Mouse (Mus musculus) kidney, embryonic 14.5 days (tissue): ENCODE results near the gene Fbxo22. TPM values are rescaled to one million over a fixed set of nuclear protein-coding genes. Genes with fewer than 3 reads are reported as not detected.

Experiments used
- ATAC-seq: fragments of 200-750 bp; cut with Nextera tagmentation; 2 replicates; pipeline ENCODE4 v1.8.0; 2017; ENCODE audit warnings: moderate number of reproducible peaks, mild to moderate bottlenecking, moderate TSS enrichment, moderate library complexity; ENCODE audit not compliant: low FRiP score, low TSS enrichment
- H3K27ac ChIP-seq: fragments of 300-500 bp; sonication (generic); 2 replicates; pipeline ENCODE4 v1.5.1; 2014; ENCODE audit warnings: low read depth, mild to moderate bottlenecking, low read length, moderate library complexity, mixed read lengths
- H3K27me3 ChIP-seq: fragments of 300-500 bp; sonication (generic); 2 replicates; pipeline ENCODE4 v1.6.1; 2014; ENCODE audit warnings: mild to moderate bottlenecking, low read length; ENCODE audit not compliant: control insufficient read depth, insufficient read depth
- H3K36me3 ChIP-seq: fragments of 300-500 bp; sonication (generic); 2 replicates; pipeline ENCODE4 v1.6.1; 2014; ENCODE audit warnings: low read length, mixed read lengths; ENCODE audit not compliant: control insufficient read depth, insufficient read depth
- H3K4me1 ChIP-seq: fragments of 300-500 bp; sonication (generic); 2 replicates; pipeline ENCODE4 v1.6.1; 2014; ENCODE audit warnings: low read length, mixed read lengths; ENCODE audit not compliant: control insufficient read depth, insufficient read depth
- H3K4me2 ChIP-seq: fragments of 300-500 bp; sonication (generic); replicated peaks from 2 replicates; pipeline ENCODE4 v1.6.1; 2014; ENCODE audit warnings: low read depth, mild to moderate bottlenecking, low read length
- H3K4me3 ChIP-seq: fragments of 300-500 bp; sonication (generic); 2 replicates; pipeline ENCODE4 v1.5.1; 2014; ENCODE audit warnings: mild to moderate bottlenecking, low read length
- H3K9ac ChIP-seq: fragments of 300-500 bp; sonication (generic); 2 replicates; pipeline ENCODE4 v1.6.1; 2014; ENCODE audit warnings: low read depth, mild to moderate bottlenecking, low read length, moderate library complexity
- H3K9me3 ChIP-seq: fragments of 300-500 bp; sonication (generic); 2 replicates; pipeline ENCODE4 v1.6.1; 2016; ENCODE audit warnings: low read length; ENCODE audit not compliant: control insufficient read depth
- WGBS: fragments of 180-500 bp; shearing (Covaris S2); extraction: QIAGEN DNeasy Blood & Tissue Kit; methylation state at CpG from one replicate; pipeline ENCODE4 v1.1.7; 2014; 5-methylcytosine and 5-hydroxymethylcytosine counted together
- polyA plus RNA-seq: library from polyadenylated mRNA; unstranded; fragments of >200 nt; fragmentation: Nextera tagmentation; extraction: Ambion mirVana; gene quantifications from 2 replicates; pipeline ENCODE4 v1.2.1, GENCODE M21; 2014

Gene Fbxo22
- polyA plus RNA-seq, result 57.5 and 75.3 TPM in 2 replicates

- peak within 1 kb of the TSS; percentile 44 for H3K4me2 ChIP-seq
- H3K9ac ChIP-seq, result peak within 1 kb of the TSS; percentile 81
- peaks cover 17% of the 10 kb centered on the region for H3K4me1 ChIP-seq
- peak within 1 kb of the TSS; percentile 80 for H3K27ac ChIP-seq
- under 1% methylated on average over 64 of the region's 65 CpGs for WGBS
- peak; percentile 99 for ATAC-seq
- peak within 1 kb of the TSS; percentile 77 for H3K4me3 ChIP-seq
- H3K9me3 ChIP-seq, result no peaks in the 10 kb centered on the region
- no peaks in the 10 kb centered on the region for H3K27me3 ChIP-seq
- H3K36me3 ChIP-seq, result peaks cover 4% of the 10 kb centered on the region; the same call in 1 of the 2 replicates
These were observed at the start of gene Fbxo22 for GRCm38 (mm10) chr9:55208790-55209481. Gene Fbxo22, plus strand, starts transcription at chr9:55208925.

- Histone ChIP-seq H3K4me1 (no peaks in the 10 kb centered on the region), H3K27ac (no peak overlapping the region), H3K36me3 (peaks cover 9% of the 10 kb centered on the region; the same call in 1 of the 2 replicates), H3K9me3 (no peaks in the 10 kb centered on the region), H3K9ac (no peak overlapping the region), H3K4me3 (no peak overlapping the region), H3K4me2 (no peak overlapping the region), H3K27me3 (no peaks in the 10 kb centered on the region)
- WGBS, result 77% methylated on average over 7 of the region's 7 CpGs
- ATAC-seq, result no peak
These were observed 37.9 kb upstream of the Fbxo22 start for GRCm38 (mm10) chr9:55170655-55171412.

GRCm38 (mm10) chr9:55172195-55172685 lies 36.5 kb upstream of the Fbxo22 start:
- H3K4me3 ChIP-seq, result no peak overlapping the region
- no peaks in the 10 kb centered on the region for H3K27me3 ChIP-seq
- 97% methylated on average over 1 of the region's 1 CpGs for WGBS
- peaks cover 9% of the 10 kb centered on the region; the same call in 1 of the 2 replicates for H3K36me3 ChIP-seq
- H3K9ac ChIP-seq, result no peak overlapping the region
- H3K4me2 ChIP-seq, result no peak overlapping the region
- no peak overlapping the region for H3K27ac ChIP-seq
- no peaks in the 10 kb centered on the region for H3K9me3 ChIP-seq
- no peak for ATAC-seq
- H3K4me1 ChIP-seq, result no peaks in the 10 kb centered on the region

- Histone ChIP-seq H3K36me3 (peaks cover 3% of the 10 kb centered on the region; the same call in 1 of the 2 replicates), H3K9me3 (no peaks in the 10 kb centered on the region), H3K27ac (no peak overlapping the region), H3K4me1 (no peaks in the 10 kb centered on the region), H3K9ac (no peak overlapping the region), H3K4me2 (no peak overlapping the region), H3K4me3 (no peak overlapping the region), H3K27me3 (no peaks in the 10 kb centered on the region)
- 79% methylated on average over 2 of the region's 2 CpGs for WGBS
- no peak for ATAC-seq
These were observed 34.5 kb upstream of the Fbxo22 start for GRCm38 (mm10) chr9:55174235-55174634.

- H3K27ac ChIP-seq, result no peak overlapping the region
- WGBS, result 92% methylated on average over 3 of the region's 3 CpGs
- no peak for ATAC-seq
- no peak overlapping the region for H3K4me2 ChIP-seq
- no peaks in the 10 kb centered on the region for H3K9me3 ChIP-seq
- H3K36me3 ChIP-seq, result peaks cover 23% of the 10 kb centered on the region
- H3K4me3 ChIP-seq, result no peak overlapping the region
- no peaks in the 10 kb centered on the region for H3K4me1 ChIP-seq
- no peaks in the 10 kb centered on the region for H3K27me3 ChIP-seq
- H3K9ac ChIP-seq, result no peak overlapping the region
These were observed 12.8 kb upstream of the Fbxo22 start for GRCm38 (mm10) chr9:55195876-55196275.

GRCm38 (mm10) chr9:55198260-55198659 lies 10.5 kb upstream of the Fbxo22 start:
- H3K9me3 ChIP-seq, result no peaks in the 10 kb centered on the region
- peaks cover 6% of the 10 kb centered on the region for H3K36me3 ChIP-seq
- H3K4me2 ChIP-seq, result no peak overlapping the region
- 100% methylated on average over 1 of the region's 1 CpGs for WGBS
- H3K9ac ChIP-seq, result no peak overlapping the region
- no peak for ATAC-seq
- H3K4me3 ChIP-seq, result no peak overlapping the region
- no peaks in the 10 kb centered on the region for H3K4me1 ChIP-seq
- H3K27me3 ChIP-seq, result no peaks in the 10 kb centered on the region
- H3K27ac ChIP-seq, result no peak overlapping the region

- H3K9ac ChIP-seq, result no peak overlapping the region
- no peak for ATAC-seq
- 90% methylated on average over 2 of the region's 2 CpGs for WGBS
- H3K27ac ChIP-seq, result no peak overlapping the region
- no peaks in the 10 kb centered on the region for H3K27me3 ChIP-seq
- no peaks in the 10 kb centered on the region for H3K4me1 ChIP-seq
- H3K4me3 ChIP-seq, result no peak overlapping the region
- H3K9me3 ChIP-seq, result no peaks in the 10 kb centered on the region
- H3K4me2 ChIP-seq, result no peak overlapping the region
- H3K36me3 ChIP-seq, result peaks cover under 1% of the 10 kb centered on the region
These were observed 9.4 kb upstream of the Fbxo22 start for GRCm38 (mm10) chr9:55199348-55199747.

GRCm38 (mm10) chr9:55208458-55208789 lies 301 bp upstream of the Fbxo22 start:
- no peaks in the 10 kb centered on the region for H3K27me3 ChIP-seq
- peak overlapping the region; percentile 80 for H3K27ac ChIP-seq
- peak; percentile 29; the same call in 1 of the 2 replicates for ATAC-seq
- H3K9ac ChIP-seq, result peak overlapping the region; percentile 81
- no peaks in the 10 kb centered on the region; the same call in 1 of the 2 replicates for H3K36me3 ChIP-seq
- peaks cover 17% of the 10 kb centered on the region for H3K4me1 ChIP-seq
- 2% methylated on average over 2 of the region's 2 CpGs for WGBS
- no peaks in the 10 kb centered on the region for H3K9me3 ChIP-seq
- peak overlapping the region; percentile 44 for H3K4me2 ChIP-seq
- peak overlapping the region; percentile 77 for H3K4me3 ChIP-seq

- no peaks in the 10 kb centered on the region for H3K9me3 ChIP-seq
- H3K9ac ChIP-seq, result no peak overlapping the region
- no peaks in the 10 kb centered on the region for H3K27me3 ChIP-seq
- WGBS, result 77% methylated on average over 4 of the region's 4 CpGs
- peaks cover 31% of the 10 kb centered on the region for H3K36me3 ChIP-seq
- no peak overlapping the region for H3K4me3 ChIP-seq
- no peak overlapping the region for H3K27ac ChIP-seq
- no peak overlapping the region for H3K4me2 ChIP-seq
- H3K4me1 ChIP-seq, result peaks cover 17% of the 10 kb centered on the region
- no peak for ATAC-seq
These were observed 2.9 kb downstream of the Fbxo22 start for GRCm38 (mm10) chr9:55211611-55212010.
